Mouse (Mus musculus) midbrain, embryonic 10.5 days (tissue): ENCODE data around the gene Smg1. TPM values are rescaled to one million over a fixed set of nuclear protein-coding genes. Genes with fewer than 3 reads are reported as not detected.

ENCODE experiments used
- DNase-seq: peaks from one replicate; pipeline ENCODE4 v3.0.0-alpha.2; 2017; ENCODE audit warnings: low spot score
- H3K27ac ChIP-seq: fragments of 300-500 bp; sonication (generic); replicated peaks from 2 replicates; pipeline ENCODE4 v1.5.1; 2016; ENCODE audit warnings: mild to moderate bottlenecking
- H3K27me3 ChIP-seq: fragments of 300-500 bp; sonication (generic); 2 replicates; pipeline ENCODE4 v1.6.1; 2016; ENCODE audit warnings: low read depth, mild to moderate bottlenecking; ENCODE audit not compliant: poor library complexity, severe bottlenecking
- H3K36me3 ChIP-seq: fragments of 300-500 bp; sonication (generic); 2 replicates; pipeline ENCODE4 v1.6.1; 2016; ENCODE audit warnings: mild to moderate bottlenecking, moderate library complexity
- H3K4me1 ChIP-seq: fragments of 300-500 bp; sonication (generic); 2 replicates; pipeline ENCODE4 v1.6.1; 2016
- H3K4me3 ChIP-seq: fragments of 300-500 bp; sonication (generic); 2 replicates; pipeline ENCODE4 v1.5.1; 2016; ENCODE audit warnings: mild to moderate bottlenecking, moderate library complexity
- H3K9me3 ChIP-seq: fragments of 300-500 bp; sonication (generic); replicated peaks from 2 replicates; pipeline ENCODE4 v1.6.1; 2016; ENCODE audit warnings: mild to moderate bottlenecking
- WGBS: fragments of 180-500 bp; shearing (Covaris S2); methylation state at CpG from one replicate; pipeline ENCODE4 v1.1.7; 2016; 5-methylcytosine and 5-hydroxymethylcytosine counted together
- polyA plus RNA-seq: library from polyadenylated mRNA; unstranded; fragments of >200 nt; fragmentation: Nextera tagmentation; extraction: Ambion mirVana; gene quantifications from 2 replicates; pipeline ENCODE4 v1.2.1, GENCODE M21; 2016

Smg1 gene
- polyA plus RNA-seq, 1 experiment from 2014 or later, result 17.2 TPM

DNA sequence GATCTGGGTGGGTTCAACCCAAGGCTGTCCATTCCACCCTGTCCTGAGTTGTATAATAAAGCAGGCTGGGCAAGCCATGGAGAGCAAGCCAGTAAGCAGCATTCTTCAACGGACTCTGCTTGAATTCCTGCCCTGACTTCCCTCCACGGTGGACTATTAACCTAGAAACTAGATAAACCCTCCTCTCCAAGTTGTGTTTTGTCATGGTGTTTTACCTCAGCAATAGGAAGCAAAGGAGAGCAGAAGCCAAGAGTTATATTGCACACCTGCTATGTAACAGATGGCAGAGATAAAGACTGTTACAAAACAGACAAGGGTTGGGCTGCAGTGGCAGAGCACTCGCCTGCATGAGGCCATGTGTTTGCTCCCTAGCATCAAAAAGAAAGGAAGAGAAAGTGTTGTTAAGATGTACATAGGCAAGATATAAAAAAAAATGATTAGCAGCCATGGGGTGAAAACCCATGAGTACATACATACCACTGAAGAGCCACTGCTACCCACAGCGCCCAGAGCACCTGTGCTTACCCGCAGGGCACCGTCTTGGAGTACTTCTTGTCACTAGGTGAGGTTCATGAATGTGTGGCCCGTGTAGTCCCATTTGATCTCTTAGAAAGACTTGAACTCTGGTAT is 16.3 kb upstream of the Smg1 start:
- WGBS, result 91% methylated on average over 7 of the region's 7 CpGs
- no peak for DNase-seq
- Histone ChIP-seq H3K4me3 (no peak overlapping the region), H3K27me3 (no peaks in the 10 kb centered on the region), H3K9me3 (no peaks in the 10 kb centered on the region), H3K4me1 (no peaks in the 10 kb centered on the region), H3K27ac (no peak overlapping the region), H3K36me3 (no peaks in the 10 kb centered on the region)

DNA sequence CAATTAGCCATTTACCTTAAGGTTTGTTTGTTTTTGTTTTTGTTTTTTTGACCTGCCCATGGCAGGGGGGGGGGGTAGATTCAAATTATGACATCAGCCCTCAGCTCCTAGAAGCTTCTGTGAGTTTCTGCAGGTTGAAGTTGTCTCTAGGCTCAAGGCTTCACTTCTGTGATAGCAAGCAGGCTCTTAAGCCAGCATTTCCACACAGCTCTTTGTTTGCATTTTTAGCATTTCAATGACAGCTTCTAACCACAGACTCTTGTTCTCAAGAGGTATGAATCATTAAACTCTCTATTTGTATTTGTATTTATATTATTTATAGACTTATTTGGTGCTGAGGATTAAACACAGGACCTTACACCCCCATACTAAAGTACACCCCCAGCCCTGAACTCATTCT is 15.0 kb upstream of the Smg1 start:
- Histone ChIP-seq H3K27me3 (no peaks in the 10 kb centered on the region), H3K4me3 (no peak overlapping the region), H3K4me1 (0 out of 2 replicates have a peak, but pooled peaks cover 6% of the 10 kb centered on the region), H3K36me3 (no peaks in the 10 kb centered on the region), H3K9me3 (no peaks in the 10 kb centered on the region), H3K27ac (no peak overlapping the region)
- DNase-seq, result no peak

DNA sequence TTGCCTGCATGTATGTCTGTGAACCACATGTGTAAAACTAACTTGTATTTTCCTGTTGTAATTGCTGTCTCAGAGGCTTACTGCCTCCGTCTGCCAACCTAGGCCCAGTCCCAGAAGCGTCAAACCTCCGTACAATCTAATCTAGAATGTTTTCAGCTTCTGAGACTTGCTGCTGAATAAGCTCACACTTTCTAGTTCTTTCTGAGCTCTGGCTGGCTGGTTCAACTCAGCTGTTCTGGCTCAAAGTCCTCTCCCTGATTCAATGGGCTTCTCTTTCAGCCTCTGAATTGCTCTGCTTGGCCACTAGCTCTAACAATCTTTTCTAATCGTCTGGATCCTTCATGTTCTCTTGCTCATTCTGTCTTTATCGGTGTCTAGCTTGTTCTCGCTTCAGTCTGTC is 13.3 kb upstream of the Smg1 start:
- no peak for DNase-seq
- Histone ChIP-seq H3K27ac (no peak overlapping the region), H3K4me1 (peaks cover 16% of the 10 kb centered on the region), H3K36me3 (no peaks in the 10 kb centered on the region), H3K4me3 (no peak overlapping the region), H3K9me3 (no peaks in the 10 kb centered on the region), H3K27me3 (no peaks in the 10 kb centered on the region)
- WGBS, result 84% methylated on average over 6 of the region's 6 CpGs

DNA sequence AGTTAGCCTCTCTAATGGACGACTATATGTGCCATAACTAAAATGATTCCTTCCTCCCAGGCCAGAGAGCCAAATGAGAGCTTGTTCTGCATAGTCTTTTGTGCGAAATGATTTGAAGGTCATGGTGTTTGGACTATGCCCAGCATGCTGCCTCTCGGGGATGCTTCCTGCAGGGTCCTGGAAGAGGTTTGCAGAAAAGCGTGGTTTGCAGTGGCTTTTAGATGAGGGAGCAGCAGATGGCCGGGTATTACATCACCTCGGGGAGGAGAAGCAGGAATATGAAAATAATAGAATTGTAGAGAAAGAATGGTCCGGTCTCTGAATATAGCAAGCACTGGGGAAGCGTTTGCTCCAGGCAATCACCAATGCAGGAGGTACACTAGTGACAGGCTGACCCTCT is 11.0 kb upstream of the Smg1 start:
- 72% methylated on average over 8 of the region's 8 CpGs for WGBS
- Histone ChIP-seq H3K9me3 (no peaks in the 10 kb centered on the region), H3K4me1 (peaks cover 16% of the 10 kb centered on the region), H3K36me3 (no peaks in the 10 kb centered on the region), H3K4me3 (no peak overlapping the region), H3K27ac (no peak overlapping the region), H3K27me3 (no peaks in the 10 kb centered on the region)
- no peak for DNase-seq

DNA sequence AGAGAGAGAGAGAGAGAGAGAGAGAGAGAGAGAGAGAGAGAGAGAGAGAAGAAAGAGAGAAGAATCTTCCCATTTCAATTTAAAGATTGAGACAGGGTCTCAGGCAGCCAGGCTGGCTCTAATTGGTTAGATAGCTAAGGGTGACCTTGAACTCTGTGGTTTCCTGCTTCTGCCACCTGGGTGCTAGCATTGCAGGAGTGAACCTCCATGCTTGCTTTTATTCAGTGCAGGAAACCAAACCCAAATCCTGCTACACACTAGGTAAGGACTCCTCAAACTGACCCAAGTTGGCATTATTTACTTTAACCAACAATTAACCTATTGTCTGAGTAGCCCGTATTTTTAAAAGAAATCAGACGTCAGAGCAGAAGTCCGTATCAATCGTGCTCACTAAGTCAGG is 10.5 kb upstream of the Smg1 start:
- H3K4me3 ChIP-seq, result no peak overlapping the region
- DNase-seq, result no peak
- H3K36me3 ChIP-seq, result no peaks in the 10 kb centered on the region
- no peak overlapping the region for H3K27ac ChIP-seq
- H3K27me3 ChIP-seq, result no peaks in the 10 kb centered on the region
- WGBS, result 79% methylated on average over 4 of the region's 4 CpGs
- no peaks in the 10 kb centered on the region for H3K9me3 ChIP-seq
- peaks cover 16% of the 10 kb centered on the region for H3K4me1 ChIP-seq

DNA sequence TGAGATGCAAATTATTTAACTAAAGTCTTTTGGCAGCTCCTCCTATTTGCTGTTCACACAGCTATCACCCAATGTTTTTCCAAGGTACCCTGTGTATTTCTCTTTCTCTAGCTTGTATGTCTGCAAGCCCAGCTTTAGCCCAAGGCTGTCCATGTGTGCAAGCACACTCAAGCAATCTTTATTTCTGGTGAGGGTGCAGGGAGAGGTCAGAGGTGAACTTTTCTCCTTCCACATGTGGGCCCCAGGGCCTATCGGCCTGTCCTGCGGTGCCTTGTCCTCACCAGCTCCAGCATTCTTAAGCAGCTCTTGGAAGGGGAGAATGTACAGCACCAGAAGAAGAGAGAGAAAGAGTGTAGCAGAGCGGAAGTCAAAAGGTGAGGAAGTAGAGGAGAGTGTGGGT is 9.5 kb upstream of the Smg1 start:
- WGBS, result 80% methylated on average over 3 of the region's 3 CpGs
- Histone ChIP-seq H3K4me1 (peaks cover 16% of the 10 kb centered on the region), H3K4me3 (no peak overlapping the region), H3K27ac (peak overlapping the region; percentile 23; the same call in 1 of the 2 replicates), H3K27me3 (no peaks in the 10 kb centered on the region), H3K36me3 (no peaks in the 10 kb centered on the region), H3K9me3 (no peaks in the 10 kb centered on the region)
- DNase-seq, result no peak

DNA sequence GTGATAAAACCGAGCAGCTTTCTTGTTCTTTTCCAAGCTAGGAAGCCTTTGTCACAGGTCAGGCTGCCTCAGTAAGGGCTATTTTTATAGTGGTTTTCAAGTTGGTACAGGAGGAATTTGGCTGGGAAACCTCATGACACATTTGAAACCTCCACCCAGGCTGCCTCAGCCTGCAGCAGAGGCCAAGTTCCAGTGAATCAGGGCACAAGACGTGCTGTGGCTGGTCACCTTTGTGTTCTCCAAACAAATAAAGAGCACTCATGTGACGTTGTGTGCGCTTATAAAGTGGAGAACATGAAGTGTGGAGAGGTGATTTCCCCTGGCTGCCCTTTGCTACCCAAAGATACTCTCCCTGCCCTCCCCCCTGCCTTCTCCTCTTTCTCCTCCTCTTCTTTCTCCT is 8.9 kb upstream of the Smg1 start:
- DNase-seq, result no peak
- no peaks in the 10 kb centered on the region for H3K36me3 ChIP-seq
- peaks cover 16% of the 10 kb centered on the region for H3K4me1 ChIP-seq
- H3K27me3 ChIP-seq, result no peaks in the 10 kb centered on the region
- no peak overlapping the region for H3K4me3 ChIP-seq
- no peaks in the 10 kb centered on the region for H3K9me3 ChIP-seq
- WGBS, result 35% methylated on average over 4 of the region's 4 CpGs
- 0 out of 2 replicates have a peak overlapping the region, but pooled peaks have one; percentile 23 for H3K27ac ChIP-seq

DNA sequence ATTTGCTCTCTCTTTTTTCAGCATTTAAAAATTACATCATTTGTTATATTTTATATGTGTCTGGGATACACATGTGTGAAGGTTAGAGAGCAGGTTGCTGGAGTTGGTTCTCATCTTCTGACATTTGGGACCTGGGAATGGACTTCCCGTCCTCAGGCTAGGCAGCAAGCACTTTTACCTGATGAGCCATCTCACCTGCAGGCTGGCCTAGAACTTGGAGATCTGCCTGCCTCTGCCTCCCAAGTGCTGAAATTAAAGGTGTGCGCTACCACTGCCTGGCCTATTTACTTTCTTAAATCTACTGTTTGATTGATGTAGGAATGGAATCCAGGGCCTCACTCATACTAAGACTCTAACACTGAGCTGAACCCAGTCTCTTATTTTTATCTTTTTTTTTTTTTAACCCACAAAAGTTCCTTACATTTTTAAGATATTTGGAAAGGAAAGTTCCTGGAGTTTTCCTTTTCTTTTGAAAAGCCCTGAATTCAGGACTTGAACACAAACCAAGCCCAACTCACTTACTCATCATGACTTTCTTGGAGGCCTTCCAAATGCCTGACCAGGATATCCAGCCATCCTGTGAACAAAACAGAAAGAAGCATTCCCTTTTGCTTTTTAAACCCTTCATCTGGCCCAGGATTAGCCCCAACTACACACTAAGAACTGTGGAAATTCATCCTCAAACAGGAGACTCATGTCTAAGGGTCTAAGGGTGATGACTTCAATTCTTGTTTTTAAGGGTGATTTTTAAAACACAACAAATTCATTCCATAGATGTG is 8.1 kb upstream of the Smg1 start:
- H3K27me3 ChIP-seq, result no peaks in the 10 kb centered on the region
- no peak for DNase-seq
- no peaks in the 10 kb centered on the region for H3K9me3 ChIP-seq
- H3K4me1 ChIP-seq, result peaks cover 16% of the 10 kb centered on the region
- no peak overlapping the region for H3K4me3 ChIP-seq
- H3K27ac ChIP-seq, result no peak overlapping the region
- WGBS, result 87% methylated on average over 2 of the region's 2 CpGs
- H3K36me3 ChIP-seq, result no peaks in the 10 kb centered on the region

DNA sequence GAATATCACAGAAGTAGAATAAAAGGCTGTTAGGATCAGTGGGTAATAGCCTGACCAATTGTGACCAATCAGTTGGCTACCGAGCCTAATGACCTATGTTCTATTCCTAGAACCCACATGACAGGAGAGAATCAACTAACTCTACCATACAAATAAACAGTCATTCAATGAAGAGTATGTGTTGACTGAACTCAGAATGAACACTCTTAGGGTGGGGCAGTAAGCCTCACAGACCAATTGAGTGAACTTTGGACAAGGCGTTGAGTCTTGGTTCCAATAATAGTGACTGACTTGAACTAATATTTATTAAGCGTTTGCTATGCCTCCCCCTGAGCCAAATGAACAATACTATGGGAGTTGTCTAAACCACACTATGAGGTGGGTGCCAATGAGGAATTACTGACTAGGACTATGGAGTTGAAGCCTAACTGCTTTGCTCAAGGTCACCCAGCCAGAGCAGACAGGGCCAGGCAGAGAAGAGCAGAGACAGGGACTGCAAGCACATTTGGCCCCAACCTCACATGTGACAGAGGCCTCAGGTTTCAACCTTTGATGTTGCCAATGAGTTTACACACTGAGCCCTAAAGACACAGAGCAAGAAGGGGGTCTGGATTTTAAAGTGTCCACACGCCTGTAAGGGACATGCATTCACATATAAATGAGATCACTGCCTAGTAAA is 7.2 kb upstream of the Smg1 start:
- 89% methylated on average over 4 of the region's 4 CpGs for WGBS
- H3K27me3 ChIP-seq, result no peaks in the 10 kb centered on the region
- no peaks in the 10 kb centered on the region for H3K9me3 ChIP-seq

DNA sequence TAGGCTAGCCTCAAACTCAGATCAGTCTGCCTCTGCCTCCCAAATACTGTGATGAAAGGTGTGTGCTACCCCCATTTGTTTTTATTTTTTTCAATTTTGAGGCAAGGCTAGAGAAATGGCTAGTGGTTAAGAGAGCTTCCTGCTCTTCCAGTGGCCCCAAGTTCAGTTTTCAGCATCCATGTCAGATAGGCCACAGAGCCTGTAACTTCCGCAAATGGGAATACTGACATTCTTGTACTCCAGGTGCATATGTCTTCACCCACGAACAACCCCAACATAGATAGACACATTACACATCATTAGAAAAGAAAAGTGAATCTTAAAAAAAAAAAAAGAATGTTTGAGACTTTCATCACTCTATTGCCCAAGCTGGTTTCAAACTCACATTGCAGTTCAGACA is 6.1 kb upstream of the Smg1 start:
- Histone ChIP-seq H3K27me3 (no peaks in the 10 kb centered on the region), H3K9me3 (no peaks in the 10 kb centered on the region), H3K27ac (no peak overlapping the region), H3K4me1 (peaks cover 16% of the 10 kb centered on the region), H3K4me3 (no peak overlapping the region), H3K36me3 (no peaks in the 10 kb centered on the region)
- WGBS, result 93% methylated on average over 2 of the region's 2 CpGs
- DNase-seq, result no peak

More for the DNA sequence above, 7.2 kb upstream of the Smg1 start:
- H3K4me1 ChIP-seq, result peaks cover 16% of the 10 kb centered on the region
- DNase-seq, result no peak
- no peaks in the 10 kb centered on the region for H3K36me3 ChIP-seq
- no peak overlapping the region for H3K4me3 ChIP-seq
- no peak overlapping the region for H3K27ac ChIP-seq

DNA sequence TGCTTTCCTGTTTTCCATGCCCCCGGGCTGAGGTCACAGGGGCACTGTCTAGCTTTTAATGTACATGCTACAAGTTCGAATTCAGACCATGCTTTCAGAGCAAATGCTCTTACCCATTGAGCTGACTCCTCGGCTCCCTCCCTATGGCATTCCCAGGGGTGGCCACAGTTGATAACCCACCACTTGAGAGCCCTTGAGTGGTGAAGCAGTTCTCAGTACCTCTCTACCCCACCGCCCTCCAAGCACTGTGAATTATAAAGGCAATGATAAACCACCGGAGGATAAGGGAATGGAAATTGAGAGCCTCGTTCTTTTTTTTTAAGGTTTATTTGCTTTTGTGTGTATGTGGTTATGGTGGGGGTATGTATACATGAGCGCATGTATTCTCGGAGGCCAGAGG is 4.6 kb upstream of the Smg1 start:
- Histone ChIP-seq H3K36me3 (no peaks in the 10 kb centered on the region), H3K4me3 (no peak overlapping the region), H3K4me1 (peaks cover 12% of the 10 kb centered on the region), H3K27me3 (no peaks in the 10 kb centered on the region), H3K9me3 (no peaks in the 10 kb centered on the region), H3K27ac (no peak overlapping the region)
- no peak for DNase-seq
- WGBS, result 86% methylated on average over 8 of the region's 8 CpGs

DNA sequence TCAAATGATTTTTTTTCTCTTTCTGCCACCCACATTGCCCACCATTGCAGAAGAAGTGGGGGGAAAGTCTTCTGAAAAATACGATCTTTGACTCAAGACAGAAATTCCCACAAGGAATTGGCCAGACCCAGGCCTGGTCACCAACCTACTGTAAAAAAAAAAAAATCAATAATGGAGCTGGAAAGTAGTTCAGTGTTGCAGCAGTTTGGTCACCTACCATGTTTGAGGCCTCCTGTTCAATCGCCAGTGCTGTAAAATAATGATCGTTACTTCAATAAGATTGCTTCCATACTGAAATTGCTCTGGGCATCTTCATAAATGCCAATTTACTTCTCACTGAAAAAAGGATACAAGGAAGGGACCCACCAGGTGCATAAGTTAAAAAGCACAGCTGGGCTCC is 1.8 kb upstream of the Smg1 start:
- WGBS, result 97% methylated on average over 3 of the region's 3 CpGs
- DNase-seq, result no peak

DNA sequence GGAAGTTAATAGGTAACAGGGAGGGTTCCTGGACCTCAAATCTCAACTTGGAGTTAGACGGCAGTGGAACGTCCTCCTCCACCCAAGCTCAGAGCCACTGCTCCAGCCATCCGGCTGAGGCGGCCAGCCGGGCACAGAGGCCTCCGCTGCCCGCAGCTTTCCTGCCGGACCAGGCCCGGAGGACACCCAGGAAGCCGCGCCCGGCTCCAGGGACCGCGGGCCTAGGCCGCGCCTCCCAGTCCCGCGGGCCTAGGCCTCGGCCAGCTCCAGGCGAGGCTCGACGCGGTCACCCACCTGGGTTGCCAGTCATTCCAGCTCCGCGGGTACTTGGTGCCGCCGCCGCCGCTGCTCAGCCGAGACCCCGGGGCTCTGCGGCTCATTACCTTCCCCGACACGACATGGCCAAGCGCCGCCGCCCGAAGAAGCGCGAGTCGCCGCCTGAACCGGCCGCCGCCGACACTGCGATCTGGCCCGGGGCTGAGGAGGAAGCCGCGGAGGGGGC is 508 bp downstream of the Smg1 start:
- H3K4me3 ChIP-seq, result peak overlapping the region; percentile 95
- H3K4me1 ChIP-seq, result peaks cover 19% of the 10 kb centered on the region
- H3K27ac ChIP-seq, result peak overlapping the region; percentile 96
- DNase-seq, result no peak
- H3K36me3 ChIP-seq, result no peaks in the 10 kb centered on the region
- no peaks in the 10 kb centered on the region for H3K27me3 ChIP-seq
- WGBS, result under 1% methylated on average over 50 of the region's 50 CpGs
- no peaks in the 10 kb centered on the region for H3K9me3 ChIP-seq

More for the DNA sequence above, 1.8 kb upstream of the Smg1 start:
- Histone ChIP-seq H3K4me3 (no peak overlapping the region), H3K36me3 (no peaks in the 10 kb centered on the region), H3K27ac (no peak overlapping the region), H3K4me1 (peaks cover 19% of the 10 kb centered on the region), H3K9me3 (no peaks in the 10 kb centered on the region), H3K27me3 (no peaks in the 10 kb centered on the region)
